Comparison of ENCODE assay signal across 29 mouse cellular contexts in the genomic region with DNA sequence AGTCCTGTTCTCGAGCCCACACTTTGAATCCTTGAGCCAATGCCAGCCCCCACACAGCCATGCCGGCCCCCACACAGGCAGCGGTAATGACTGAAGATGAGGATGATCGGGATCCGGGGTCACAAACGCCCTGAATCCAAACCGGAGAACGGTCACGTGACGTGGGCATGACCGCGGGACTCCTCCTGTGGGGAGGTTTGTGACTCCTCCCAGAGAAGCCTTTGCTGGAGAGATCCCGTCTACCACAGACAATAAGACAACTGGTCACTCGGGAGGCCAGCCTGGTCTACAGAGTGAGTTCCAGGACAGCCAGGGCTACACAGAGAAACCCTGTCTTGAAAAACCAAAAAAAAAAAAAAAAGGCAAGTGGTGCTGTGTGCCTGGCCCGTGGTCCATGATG. TPM values are rescaled to one million over a fixed set of nuclear protein-coding genes. Genes with fewer than 3 reads are reported as not detected.
DNase-seq lines count a peak whose midpoint lies in the region; ATAC-seq and TF ChIP-seq lines count a peak whose summit lies in the region.
"Had no signal": no experiment of that assay in that cellular context is flagged by ENCODE, and none has a peak within 500 bp of the region (broad histone marks: within the 10 kb centered on the region; RNA-seq: fewer than 3 reads in every experiment).

No protein-coding gene starts in this region.

- TF ChIP-seq POLR2A in testis, adult 2 months (IDR thresholded peaks at IDR 0.05; ENCODE audit: control insufficient read depth, low read depth, low read length): no peak

- H3K27me3 ChIP-seq in kidney, embryonic 14.5 days (ENCODE audit: control insufficient read depth, insufficient read depth, low read length): no peaks in the 10 kb centered on the region
- H3K27me3 ChIP-seq in testis, adult 2 months (ENCODE audit: control insufficient read depth, insufficient read depth, low read length): no peaks in the 10 kb centered on the region
- no peaks in the 10 kb centered on the region for H3K27me3 ChIP-seq in hindbrain, embryonic 14.5 days (ENCODE audit: control insufficient read depth, insufficient read depth, low read length)
- H3K27me3 ChIP-seq: forebrain, embryonic 13.5 days; heart, embryonic 13.5 days; hindbrain, embryonic 15.5 days had no signal

- H3K27ac ChIP-seq in kidney, embryonic 14.5 days (ENCODE audit: low read depth, low read length): no peak overlapping the region
- no peak overlapping the region for H3K27ac ChIP-seq in testis, adult 2 months (ENCODE audit: control insufficient read depth, insufficient read depth, low read depth, low read length)
- H3K27ac ChIP-seq in hindbrain, embryonic 14.5 days: no peak overlapping the region
- H3K27ac ChIP-seq: forebrain, embryonic 10.5 days; forebrain, embryonic 13.5 days; heart, adult 2 months; heart, embryonic 10.5 days; heart, embryonic 13.5 days; hindbrain, embryonic 15.5 days had no signal

- TF ChIP-seq CTCF in testis, adult 2 months (IDR thresholded peaks at IDR 0.05; ENCODE audit: control insufficient read depth, insufficient read depth, insufficient replicate concordance, low read depth, low read length): no peak

- H3K4me3 ChIP-seq in kidney, embryonic 14.5 days (ENCODE audit: low read length): no peak overlapping the region
- H3K4me3 ChIP-seq in testis, adult 2 months (ENCODE audit: control insufficient read depth, low read depth, low read length): peak overlapping the region; percentile 76
- no peak overlapping the region for H3K4me3 ChIP-seq in hindbrain, embryonic 14.5 days (replicated peaks; ENCODE audit: low read length)
- H3K4me3 ChIP-seq: forebrain, embryonic 10.5 days; forebrain, embryonic 13.5 days; heart, adult 2 months; heart, embryonic 10.5 days; heart, embryonic 13.5 days; hindbrain, embryonic 15.5 days had no signal

- no peak overlapping the region for H3K9ac ChIP-seq in kidney, embryonic 14.5 days (ENCODE audit: low read depth, low read length)
- H3K9ac ChIP-seq in hindbrain, embryonic 14.5 days: no peak overlapping the region
- H3K9ac ChIP-seq: forebrain, embryonic 13.5 days; heart, embryonic 13.5 days; hindbrain, embryonic 15.5 days had no signal

- WGBS in kidney, embryonic 14.5 days: 48% methylated on average over 15 of the region's 15 CpGs
- 86% methylated on average over 15 of the region's 15 CpGs for WGBS in hindbrain, embryonic 14.5 days

- peaks cover 5% of the 10 kb centered on the region; the same call in 1 of the 2 replicates for H3K36me3 ChIP-seq in kidney, embryonic 14.5 days (ENCODE audit: control insufficient read depth, insufficient read depth, low read length)
- no peaks in the 10 kb centered on the region for H3K36me3 ChIP-seq in testis, adult 2 months (ENCODE audit: control insufficient read depth, insufficient read depth, low read length)
- H3K36me3 ChIP-seq in hindbrain, embryonic 14.5 days (replicated peaks; ENCODE audit: control insufficient read depth, insufficient read depth): peaks cover 4% of the 10 kb centered on the region; the same call in 1 of the 2 replicates
- H3K36me3 ChIP-seq: hindbrain, embryonic 15.5 days had no signal

- ATAC-seq in kidney, embryonic 14.5 days (ENCODE audit: low FRiP score, low TSS enrichment): peak; percentile 20; the same call in 1 of the 2 replicates
- ATAC-seq in hindbrain, embryonic 14.5 days (ENCODE audit: low FRiP score): no peak
- ATAC-seq: forebrain, embryonic 13.5 days; forebrain, embryonic 16.5 days had no signal

- H3K9me3 ChIP-seq in kidney, embryonic 14.5 days (ENCODE audit: control insufficient read depth, low read length): no peaks in the 10 kb centered on the region
- no peaks in the 10 kb centered on the region for H3K9me3 ChIP-seq in hindbrain, embryonic 14.5 days (ENCODE audit: control insufficient read depth, low read length)
- H3K9me3 ChIP-seq: forebrain, embryonic 10.5 days; G1E; heart, embryonic 10.5 days; heart, embryonic 13.5 days; hindbrain, embryonic 15.5 days had no signal

- H3K4me1 ChIP-seq in kidney, embryonic 14.5 days (ENCODE audit: control insufficient read depth, insufficient read depth, low read length): no peaks in the 10 kb centered on the region; the same call in 1 of the 2 replicates
- peaks cover 3% of the 10 kb centered on the region for H3K4me1 ChIP-seq in testis, adult 2 months (ENCODE audit: control insufficient read depth, insufficient read depth, low read length)
- no peaks in the 10 kb centered on the region for H3K4me1 ChIP-seq in hindbrain, embryonic 14.5 days (replicated peaks; ENCODE audit: control insufficient read depth, insufficient read depth, low read length)

- DNase-seq in kidney, adult 9 months: no peak
- no peak for DNase-seq in testis, postnatal 14 days (ENCODE audit: low spot score)
- DNase-seq in MN1 (ENCODE audit: low spot score): peak; percentile 56
- no peak for DNase-seq in right cerebral cortex, postnatal 14 days
- DNase-seq in neural tube, embryonic 10.5 days (ENCODE audit: extremely low spot score, low spot score): no peak
- no peak for DNase-seq in hindbrain, embryonic 14.5 days (ENCODE audit: low spot score)
- DNase-seq: adrenal gland, postnatal 10 days; adrenal gland, postnatal 36 days; cerebellum, adult 18-20 months; cerebellum, adult 9-10 months; cerebellum, postnatal 14 days; gastrocnemius, postnatal 10 days; gastrocnemius, postnatal 36 days; heart, adult 2 months; heart, postnatal 14 days; heart, postnatal 4 days had no signal

- H3K4me2 ChIP-seq in kidney, embryonic 14.5 days (replicated peaks; ENCODE audit: low read depth, low read length): no peak overlapping the region
- no peak overlapping the region for H3K4me2 ChIP-seq in hindbrain, embryonic 14.5 days (replicated peaks)
- H3K4me2 ChIP-seq: forebrain, embryonic 13.5 days; heart, embryonic 13.5 days; hindbrain, embryonic 15.5 days had no signal

RNA-seq across cellular contexts. Expression of a gene that starts 16.1 kb away (rescaled TPM):
- polyA plus RNA-seq in kidney, embryonic 14.5 days (2014; fragmentation: Nextera tagmentation; extraction: Ambion mirVana): 82.1 and 93.5 TPM in 2 replicates
- 43.3 and 44.1 TPM in 2 replicates for polyA plus RNA-seq in testis, adult 2 months (2012; rRNA removed)
- polyA plus RNA-seq in hindbrain, embryonic 14.5 days (2014; fragmentation: Nextera tagmentation; extraction: Ambion mirVana): 111 and 113 TPM in 2 replicates

RNA-seq across cellular contexts. Expression of a gene that starts 30.3 kb away (rescaled TPM):
- not detected in 2 replicates for polyA plus RNA-seq in kidney, embryonic 14.5 days (2014; fragmentation: Nextera tagmentation; extraction: Ambion mirVana)
- polyA plus RNA-seq in testis, adult 2 months (2012; rRNA removed): 0.18 and 0.33 TPM in 2 replicates
- polyA plus RNA-seq in hindbrain, embryonic 14.5 days (2014; fragmentation: Nextera tagmentation; extraction: Ambion mirVana): not detected in 2 replicates
- polyA plus RNA-seq: embryonic facial prominence, embryonic 11.5 days; embryonic facial prominence, embryonic 14.5 days; forebrain, embryonic 10.5 days; forebrain, embryonic 13.5 days; forebrain, embryonic 16.5 days; G1E; heart, adult 2 months; heart, embryonic 10.5 days; heart, embryonic 13.5 days; heart, embryonic 16.5 days; hindbrain, embryonic 11.5 days; hindbrain, embryonic 15.5 days had no signal

RNA-seq across cellular contexts. Expression of a gene that starts 59.9 kb away (rescaled TPM):
- 25.4 and 28.0 TPM in 2 replicates for polyA plus RNA-seq in kidney, embryonic 14.5 days (2014; fragmentation: Nextera tagmentation; extraction: Ambion mirVana)
- polyA plus RNA-seq in testis, adult 2 months (2012; rRNA removed): 8.0 and 10.3 TPM in 2 replicates
- 27.0 and 32.2 TPM in 2 replicates for polyA plus RNA-seq in hindbrain, embryonic 14.5 days (2014; fragmentation: Nextera tagmentation; extraction: Ambion mirVana)
